Mouse (Mus musculus) heart, embryonic 12.5 days (tissue): ENCODE data around the gene Apopt1. TPM values are rescaled to one million over a fixed set of nuclear protein-coding genes. Genes with fewer than 3 reads are reported as not detected.
A peak's percentile ranks its signal among the peaks of the same experiment; 100 is the strongest.
"Not testable (repeated sequence)": the region's sequence is repeated elsewhere in the genome, so short reads cannot be mapped to it uniquely, and the experiment has no call there.

Source experiments
- ATAC-seq: fragments of 200-750 bp; cut with Nextera tagmentation; 2 replicates; pipeline ENCODE4 v1.8.0; 2017; ENCODE audit warnings: moderate TSS enrichment, moderate library complexity; ENCODE audit not compliant: insufficient number of reproducible peaks, low FRiP score
- H3K27ac ChIP-seq: fragments of 300-500 bp; sonication (generic); 2 replicates; pipeline ENCODE4 v1.5.1; 2016; ENCODE audit warnings: mild to moderate bottlenecking, moderate library complexity; ENCODE audit not compliant: poor library complexity, severe bottlenecking
- H3K27me3 ChIP-seq: fragments of 300-500 bp; sonication (generic); replicated peaks from 2 replicates; pipeline ENCODE4 v1.6.1; 2016; ENCODE audit warnings: mild to moderate bottlenecking, moderate library complexity
- H3K36me3 ChIP-seq: fragments of 300-500 bp; sonication (generic); 2 replicates; pipeline ENCODE4 v1.6.1; 2016; ENCODE audit warnings: mild to moderate bottlenecking, moderate library complexity
- H3K4me1 ChIP-seq: fragments of 300-500 bp; sonication (generic); replicated peaks from 2 replicates; pipeline ENCODE4 v1.6.1; 2016; ENCODE audit warnings: mild to moderate bottlenecking
- H3K4me2 ChIP-seq: fragments of 300-500 bp; sonication (generic); 2 replicates; pipeline ENCODE4 v1.6.1; 2016; ENCODE audit warnings: mild to moderate bottlenecking, moderate library complexity
- H3K4me3 ChIP-seq: fragments of 300-500 bp; sonication (generic); 2 replicates; pipeline ENCODE4 v1.5.1; 2016; ENCODE audit warnings: mild to moderate bottlenecking
- H3K9ac ChIP-seq: fragments of 300-500 bp; sonication (generic); 2 replicates; pipeline ENCODE4 v1.6.1; 2016; ENCODE audit warnings: mild to moderate bottlenecking, moderate library complexity
- H3K9me3 ChIP-seq: fragments of 300-500 bp; sonication (generic); replicated peaks from 2 replicates; pipeline ENCODE4 v1.6.1; 2016; ENCODE audit warnings: mild to moderate bottlenecking, moderate library complexity
- WGBS: fragments of 180-500 bp; shearing (Covaris S2); methylation state at CpG from one replicate; pipeline ENCODE4 v1.1.7; 2016; 5-methylcytosine and 5-hydroxymethylcytosine counted together
- polyA plus RNA-seq: library from polyadenylated mRNA; unstranded; fragments of >200 nt; fragmentation: Nextera tagmentation; extraction: Ambion mirVana; gene quantifications from 2 replicates; pipeline ENCODE4 v1.2.1, GENCODE M21; 2016

The Apopt1 gene
- polyA plus RNA-seq, 1 experiment from 2014 or later = 48.8 TPM

GRCm38 (mm10) chr12:111725338-111726121 is 12.5 kb downstream of the Apopt1 start:
- 70% methylated on average over 12 of the region's 12 CpGs for WGBS
- no peaks in the 10 kb centered on the region for H3K27me3 ChIP-seq
- peaks cover 8% of the 10 kb centered on the region for H3K4me1 ChIP-seq
- H3K27ac ChIP-seq = peak overlapping the region; percentile 46; the same call in 1 of the 2 replicates
- H3K36me3 ChIP-seq = peaks cover 60% of the 10 kb centered on the region
- no peak overlapping the region for H3K4me2 ChIP-seq
- ATAC-seq = 0 out of 2 replicates have a peak, but pooled peaks have one; percentile 10
- H3K9ac ChIP-seq = peak overlapping the region; percentile 8; the same call in 1 of the 2 replicates
- H3K9me3 ChIP-seq = no peaks in the 10 kb centered on the region
- H3K4me3 ChIP-seq = no peak overlapping the region

- Histone ChIP-seq H3K9ac (peak overlapping the region; percentile 8; the same call in 1 of the 2 replicates), H3K4me3 (no peak overlapping the region), H3K9me3 (no peaks in the 10 kb centered on the region), H3K36me3 (peaks cover 60% of the 10 kb centered on the region), H3K27ac (peak overlapping the region; percentile 46; the same call in 1 of the 2 replicates), H3K27me3 (no peaks in the 10 kb centered on the region), H3K4me2 (no peak overlapping the region), H3K4me1 (peaks cover 8% of the 10 kb centered on the region)
- ATAC-seq = 0 out of 2 replicates have a peak, but pooled peaks have one; percentile 41
- 56% methylated on average over 4 of the region's 4 CpGs for WGBS
Measured at GRCm38 (mm10) chr12:111726122-111726463, 13.0 kb downstream of the Apopt1 start.

- Histone ChIP-seq H3K4me3 (no peak overlapping the region), H3K36me3 (peaks cover 65% of the 10 kb centered on the region), H3K27ac (no peak overlapping the region), H3K4me2 (no peak overlapping the region), H3K9me3 (no peaks in the 10 kb centered on the region), H3K4me1 (peaks cover 8% of the 10 kb centered on the region), H3K27me3 (no peaks in the 10 kb centered on the region), H3K9ac (no peak overlapping the region)
- no peak for ATAC-seq
- WGBS = 76% methylated on average over 1 of the region's 1 CpGs
Measured at GRCm38 (mm10) chr12:111727956-111728355, 14.9 kb downstream of the Apopt1 start.

GRCm38 (mm10) chr12:111731822-111732807 is 19.1 kb downstream of the Apopt1 start:
- WGBS = 29% methylated on average over 30 of the region's 30 CpGs
- no peaks in the 10 kb centered on the region for H3K27me3 ChIP-seq
- peak overlapping the region; percentile 56; the same call in 1 of the 2 replicates for H3K9ac ChIP-seq
- H3K36me3 ChIP-seq = peaks cover 30% of the 10 kb centered on the region
- no peaks in the 10 kb centered on the region for H3K4me1 ChIP-seq
- H3K9me3 ChIP-seq = no peaks in the 10 kb centered on the region
- H3K4me3 ChIP-seq = no peak overlapping the region
- peak overlapping the region; percentile 52 for H3K4me2 ChIP-seq
- no peak overlapping the region for H3K27ac ChIP-seq
- ATAC-seq = peak; percentile 86

- WGBS = 58% methylated on average over 5 of the region's 5 CpGs
Measured at GRCm38 (mm10) chr12:111732921-111733320, 19.9 kb downstream of the Apopt1 start.

GRCm38 (mm10) chr12:111734912-111735311 is 21.9 kb downstream of the Apopt1 start:
- Histone ChIP-seq H3K36me3 (peaks cover 9% of the 10 kb centered on the region), H3K27me3 (no peaks in the 10 kb centered on the region)
- WGBS = 87% methylated on average over 3 of the region's 3 CpGs

More at GRCm38 (mm10) chr12:111732921-111733320, 19.9 kb downstream of the Apopt1 start:
- H3K4me1 ChIP-seq = no peaks in the 10 kb centered on the region
- H3K27ac ChIP-seq = no peak overlapping the region
- no peaks in the 10 kb centered on the region for H3K9me3 ChIP-seq
- ATAC-seq = no peak
- no peak overlapping the region for H3K4me2 ChIP-seq
- H3K4me3 ChIP-seq = no peak overlapping the region
- no peaks in the 10 kb centered on the region for H3K27me3 ChIP-seq
- peak overlapping the region; percentile 56; the same call in 1 of the 2 replicates for H3K9ac ChIP-seq
- peaks cover 23% of the 10 kb centered on the region for H3K36me3 ChIP-seq

GRCm38 (mm10) chr12:111736676-111737075 is 23.6 kb downstream of the Apopt1 start:
- H3K9ac ChIP-seq, H3K4me2 ChIP-seq, H3K27ac ChIP-seq, H3K36me3 ChIP-seq, H3K4me1 ChIP-seq, ATAC-seq, H3K4me3 ChIP-seq, H3K27me3 ChIP-seq, H3K9me3 ChIP-seq: not testable (repeated sequence)
- 87% methylated on average over 8 of the region's 8 CpGs for WGBS

More at GRCm38 (mm10) chr12:111734912-111735311, 21.9 kb downstream of the Apopt1 start:
- Histone ChIP-seq H3K27ac (no peak overlapping the region), H3K4me3 (no peak overlapping the region), H3K4me1 (no peaks in the 10 kb centered on the region), H3K9me3 (no peaks in the 10 kb centered on the region), H3K4me2 (no peak overlapping the region), H3K9ac (no peak overlapping the region)
- no peak for ATAC-seq

GRCm38 (mm10) chr12:111737370-111737769 is 24.3 kb downstream of the Apopt1 start:
- no peak for ATAC-seq
- WGBS = 50% methylated on average over 9 of the region's 9 CpGs
- H3K27ac ChIP-seq = no peak overlapping the region

GRCm38 (mm10) chr12:111738754-111739153 is 25.7 kb downstream of the Apopt1 start:
- H3K27me3 ChIP-seq = no peaks in the 10 kb centered on the region
- no peak overlapping the region for H3K9ac ChIP-seq
- H3K4me3 ChIP-seq = no peak overlapping the region
- WGBS = 16% methylated on average over 3 of the region's 3 CpGs
- no peak overlapping the region for H3K27ac ChIP-seq
- ATAC-seq = no peak
- H3K36me3 ChIP-seq = no peaks in the 10 kb centered on the region
- H3K4me1 ChIP-seq = peaks cover 12% of the 10 kb centered on the region
- no peaks in the 10 kb centered on the region for H3K9me3 ChIP-seq
- H3K4me2 ChIP-seq = no peak overlapping the region

More at GRCm38 (mm10) chr12:111737370-111737769, 24.3 kb downstream of the Apopt1 start:
- no peaks in the 10 kb centered on the region for H3K9me3 ChIP-seq
- H3K36me3 ChIP-seq = no peaks in the 10 kb centered on the region
- H3K4me1 ChIP-seq = peaks cover 9% of the 10 kb centered on the region
- H3K27me3 ChIP-seq = no peaks in the 10 kb centered on the region
- no peak overlapping the region for H3K4me2 ChIP-seq
- H3K4me3 ChIP-seq = no peak overlapping the region
- no peak overlapping the region for H3K9ac ChIP-seq

- Histone ChIP-seq H3K27ac (no peak overlapping the region), H3K4me1 (peaks cover 22% of the 10 kb centered on the region), H3K4me2 (no peak overlapping the region), H3K9ac (no peak overlapping the region), H3K27me3 (no peaks in the 10 kb centered on the region), H3K9me3 (no peaks in the 10 kb centered on the region), H3K4me3 (no peak overlapping the region), H3K36me3 (no peaks in the 10 kb centered on the region)
- 51% methylated on average over 8 of the region's 8 CpGs for WGBS
- no peak for ATAC-seq
Measured at GRCm38 (mm10) chr12:111741338-111741737, 28.3 kb downstream of the Apopt1 start.

- Histone ChIP-seq H3K4me2 (no peak overlapping the region), H3K27ac (no peak overlapping the region), H3K9me3 (no peaks in the 10 kb centered on the region), H3K9ac (no peak overlapping the region), H3K4me3 (no peak overlapping the region), H3K4me1 (peaks cover 26% of the 10 kb centered on the region), H3K27me3 (no peaks in the 10 kb centered on the region), H3K36me3 (no peaks in the 10 kb centered on the region)
- no peak for ATAC-seq
- WGBS = 68% methylated on average over 2 of the region's 2 CpGs
Measured at GRCm38 (mm10) chr12:111743419-111743818, 30.4 kb downstream of the Apopt1 start.
